Mouse (Mus musculus) cerebellum, adult 2 months (tissue): Measurements from ENCODE around the gene Aacs. TPM values are rescaled to one million over a fixed set of nuclear protein-coding genes. Genes with fewer than 3 reads are reported as not detected.

ENCODE experiments used
- DNase-seq, 2 experiments: peaks; one replicate each; pipeline ENCODE4 v3.0.0; 2021
- H3K27ac ChIP-seq: fragments of 200-500 bp; 2 replicates; pipeline ENCODE4 v1.5.1; 2012; ENCODE audit warnings: low read length, control low read depth, inconsistent platforms; ENCODE audit not compliant: insufficient read depth
- H3K27me3 ChIP-seq: fragments of 200-500 bp; 2 replicates; pipeline ENCODE4 v1.6.1; 2012; ENCODE audit warnings: inconsistent platforms, mild to moderate bottlenecking, low read length, moderate library complexity; ENCODE audit not compliant: control insufficient read depth, insufficient read depth
- H3K4me1 ChIP-seq: fragments of 200-500 bp; 2 replicates; pipeline ENCODE4 v1.6.1; 2011; ENCODE audit warnings: low read length; ENCODE audit not compliant: control insufficient read depth, insufficient read depth
- H3K4me3 ChIP-seq: fragments of 200-500 bp; replicated peaks from 2 replicates; pipeline ENCODE3; 2011; ENCODE audit warnings: mild to moderate bottlenecking, low read depth, low read length, control low read depth; ENCODE audit not compliant: insufficient read depth
- CTCF ChIP-seq: fragments of 200-500 bp; IDR thresholded peaks from 2 replicates; pipeline ENCODE4 v1.5.1; 2011; ENCODE audit warnings: low read depth, mild to moderate bottlenecking, control low read depth, low read length, moderate library complexity, borderline replicate concordance; ENCODE audit not compliant: insufficient read depth
- POLR2A ChIP-seq: fragments of 200-500 bp; IDR thresholded peaks from 2 replicates; pipeline ENCODE4 v1.6.1; 2011; ENCODE audit warnings: low read length, control low read depth, borderline replicate concordance; ENCODE audit not compliant: insufficient read depth
- WGBS: fragments of 180-500 bp; shearing (Covaris S2); methylation state at CpG from one replicate; pipeline ENCODE4 v1.1.7; 2018; 5-methylcytosine and 5-hydroxymethylcytosine counted together
- polyA plus RNA-seq: library from polyadenylated mRNA; depleted of rRNA; stranded (reverse); fragments of >200 nt; gene quantifications from 2 replicates; pipeline ENCODE4 v1.2.3, GENCODE M21; 2012

Gene Aacs
- polyA plus RNA-seq, 1 experiment = 47.4 TPM

DNA sequence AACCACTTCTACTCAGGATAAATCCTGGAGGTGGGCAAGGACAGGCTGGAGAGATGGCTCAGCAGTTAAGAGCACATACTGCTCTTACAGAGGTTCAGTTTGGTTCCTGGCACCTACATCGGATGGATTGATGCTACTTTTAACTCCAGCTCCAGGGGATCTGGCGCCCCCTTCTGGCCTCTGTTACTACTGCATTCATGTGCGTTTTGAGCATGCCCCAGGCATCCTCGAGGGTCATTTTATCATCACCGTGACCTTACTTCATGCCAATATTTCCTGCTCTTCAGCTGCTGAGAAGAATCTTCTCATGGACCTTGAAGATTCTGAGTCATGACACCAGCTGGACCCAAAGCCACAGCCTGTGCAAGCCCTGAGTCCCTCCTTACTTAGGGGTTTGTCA lies 49.9 kb downstream of the Aacs start:
- TF ChIP-seq CTCF (peak; percentile 15; the same call in 1 of the 2 replicates), POLR2A (no peak)
- Histone ChIP-seq H3K27ac (no peak overlapping the region), H3K4me3 (no peak overlapping the region), H3K4me1 (no peaks in the 10 kb centered on the region), H3K27me3 (no peaks in the 10 kb centered on the region)
- no peak for DNase-seq
- 57% methylated on average over 5 of the region's 5 CpGs for WGBS

DNA sequence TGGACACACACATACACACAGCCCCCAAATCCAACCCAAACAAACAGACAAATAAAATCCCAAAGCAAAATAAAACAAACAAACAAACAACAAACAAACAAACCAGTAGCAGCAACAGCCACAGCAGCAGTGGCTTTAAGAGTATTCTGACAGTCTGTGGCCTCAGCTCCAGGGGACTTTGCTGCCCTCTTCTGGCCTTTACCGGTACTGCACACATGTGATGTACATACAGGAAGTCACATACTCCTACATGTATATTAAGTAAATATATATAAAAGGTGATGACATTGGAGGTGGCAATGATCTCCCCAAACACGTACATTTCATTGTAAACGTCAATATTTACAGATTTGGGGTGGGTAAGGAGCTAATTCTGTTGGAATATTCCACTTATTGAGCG lies 50.9 kb downstream of the Aacs start:
- Histone ChIP-seq H3K27me3 (no peaks in the 10 kb centered on the region), H3K4me1 (no peaks in the 10 kb centered on the region), H3K27ac (no peak overlapping the region), H3K4me3 (no peak overlapping the region)
- 79% methylated on average over 4 of the region's 4 CpGs for WGBS
- no peak for DNase-seq
- peak; percentile 29; the same call in 1 of the 2 replicates for TF ChIP-seq CTCF
- TF ChIP-seq POLR2A = no peak

- Histone ChIP-seq H3K27ac (no peak overlapping the region), H3K4me1 (0 out of 2 replicates have a peak, but pooled peaks cover 4% of the 10 kb centered on the region), H3K4me3 (no peak overlapping the region), H3K27me3 (peaks cover 2% of the 10 kb centered on the region; the same call in 1 of the 2 replicates)
- no peak for TF ChIP-seq POLR2A
- TF ChIP-seq CTCF = peak; percentile 96
- 1% methylated on average over 5 of the region's 5 CpGs for WGBS
- DNase-seq = peak; percentile 51 to 77
Observed at GRCm38 (mm10) chr5:125529109-125529508, 53.5 kb downstream of the Aacs start.

- 5% methylated on average over 25 of the region's 25 CpGs for WGBS
- peak within 1 kb of the TSS; percentile 36 for H3K4me3 ChIP-seq
- no peak for TF ChIP-seq CTCF
- TF ChIP-seq POLR2A = no peak
Observed at GRCm38 (mm10) chr5:125531634-125532033, 56.0 kb downstream of the Aacs start, which contains the start of gene Tmem132b. Gene Tmem132b (plus strand): TSS chr5:125531774.

GRCm38 (mm10) chr5:125532191-125532544 lies 56.6 kb downstream of the Aacs start:
- no peak for TF ChIP-seq CTCF
- no peak for TF ChIP-seq POLR2A
- peaks cover 2% of the 10 kb centered on the region; the same call in 1 of the 2 replicates for H3K27me3 ChIP-seq
- H3K4me1 ChIP-seq = 0 out of 2 replicates have a peak, but pooled peaks cover 4% of the 10 kb centered on the region
- H3K4me3 ChIP-seq = peak overlapping the region; percentile 36
- 2% methylated on average over 30 of the region's 30 CpGs for WGBS
- no peak for DNase-seq
- H3K27ac ChIP-seq = no peak overlapping the region

More at GRCm38 (mm10) chr5:125531634-125532033, 56.0 kb downstream of the Aacs start, which contains the start of gene Tmem132b:
- H3K27ac ChIP-seq = no peak within 1 kb of the TSS
- peaks cover 2% of the 10 kb centered on the region; the same call in 1 of the 2 replicates for H3K27me3 ChIP-seq
- H3K4me1 ChIP-seq = 0 out of 2 replicates have a peak, but pooled peaks cover 4% of the 10 kb centered on the region
- no peak for DNase-seq

DNA sequence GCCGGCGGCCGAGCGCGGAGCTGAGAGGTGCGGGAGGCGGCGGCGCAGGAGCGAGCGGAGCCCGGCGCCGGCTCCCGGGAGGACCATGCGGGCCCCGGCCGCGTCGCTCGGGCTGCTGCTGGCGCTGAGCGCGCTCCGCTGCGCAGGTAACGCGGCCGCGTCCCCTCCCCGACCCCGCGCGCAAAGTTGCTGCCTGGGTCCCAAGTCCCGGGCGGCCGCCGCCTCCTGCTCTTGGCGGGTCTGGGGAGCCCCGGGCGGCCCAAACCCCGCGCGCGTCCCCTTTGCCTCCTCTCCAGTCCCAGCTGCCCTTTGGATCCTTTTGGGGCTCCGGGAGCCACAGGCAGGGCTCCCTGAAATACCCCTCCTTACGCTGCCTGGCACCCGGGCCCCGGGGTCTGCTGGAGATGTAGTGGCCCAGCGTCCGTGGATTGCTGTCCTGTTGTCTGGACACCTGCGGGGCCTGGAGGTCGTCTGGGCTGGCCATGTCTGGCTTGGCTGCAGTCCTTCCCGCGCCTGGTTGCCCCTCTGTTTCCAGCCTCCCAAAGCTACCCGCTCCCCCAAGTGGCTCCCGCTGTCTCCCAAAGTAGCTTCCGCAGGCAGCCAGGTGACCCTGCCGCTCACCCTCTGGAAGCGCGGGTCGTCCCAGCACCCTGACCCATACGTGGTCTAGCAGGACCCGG lies 57.1 kb downstream of the Aacs start:
- no peak overlapping the region for H3K4me3 ChIP-seq
- DNase-seq = no peak
- 0 out of 2 replicates have a peak, but pooled peaks cover 4% of the 10 kb centered on the region for H3K4me1 ChIP-seq
- WGBS = under 1% methylated on average over 61 of the region's 64 CpGs
- TF ChIP-seq POLR2A (no peak), CTCF (no peak)
- H3K27ac ChIP-seq = no peak overlapping the region
- H3K27me3 ChIP-seq = peaks cover 2% of the 10 kb centered on the region; the same call in 1 of the 2 replicates

GRCm38 (mm10) chr5:125533225-125533900 lies 57.7 kb downstream of the Aacs start:
- Histone ChIP-seq H3K27ac (no peak overlapping the region), H3K27me3 (peaks cover 2% of the 10 kb centered on the region; the same call in 1 of the 2 replicates), H3K4me3 (no peak overlapping the region), H3K4me1 (0 out of 2 replicates have a peak, but pooled peaks cover 4% of the 10 kb centered on the region)
- no peak for DNase-seq
- WGBS = 1% methylated on average over 24 of the region's 24 CpGs
- TF ChIP-seq POLR2A (no peak), CTCF (no peak)
